Mouse (Mus musculus) kidney, adult 18-20 months (tissue): ENCODE measurements at regions not wholly inside any gene's neighbourhood (a gene's known extent, or its start where the extent isn't known, plus 50 kb on each side); places are given as distances from the start of the nearest gene placed in this dataset.

Experiments
- DNase-seq: peaks from one replicate; pipeline ENCODE4 v3.0.0; 2021

GRCm38 (mm10) chr8:113250264-113250663 lies 385.1 kb upstream of the Mon1b start:
- DNase-seq: no peak

GRCm38 (mm10) chr8:113254076-113254475 lies 381.3 kb upstream of the Mon1b start:
- no peak for DNase-seq

GRCm38 (mm10) chr8:113259477-113259876 lies 375.9 kb upstream of the Mon1b start:
- DNase-seq: no peak

- no peak for DNase-seq
These were observed 372.1 kb upstream of the Mon1b start for GRCm38 (mm10) chr8:113263296-113263695.

- DNase-seq: no peak
These were observed 364.1 kb upstream of the Mon1b start for GRCm38 (mm10) chr8:113271262-113271661.

GRCm38 (mm10) chr8:113300273-113300843 lies 335.0 kb upstream of the Mon1b start:
- DNase-seq: no peak

- no peak for DNase-seq
These were observed 332.0 kb upstream of the Mon1b start for GRCm38 (mm10) chr8:113303426-113303825.

- no peak for DNase-seq
These were observed 318.2 kb upstream of the Mon1b start for GRCm38 (mm10) chr8:113317169-113317568.

- DNase-seq: no peak
These were observed 303.8 kb upstream of the Mon1b start for GRCm38 (mm10) chr8:113331576-113331975.

GRCm38 (mm10) chr8:113341306-113341705 lies 294.1 kb upstream of the Mon1b start:
- DNase-seq: no peak

GRCm38 (mm10) chr8:113361900-113362299 lies 273.5 kb upstream of the Mon1b start:
- DNase-seq: no peak

- DNase-seq: no peak
These were observed 271.2 kb upstream of the Mon1b start for GRCm38 (mm10) chr8:113364181-113364580.

GRCm38 (mm10) chr8:113383517-113383916 lies 251.9 kb upstream of the Mon1b start:
- no peak for DNase-seq

GRCm38 (mm10) chr8:113383974-113384373 lies 251.4 kb upstream of the Mon1b start:
- DNase-seq: no peak

GRCm38 (mm10) chr8:113389504-113389903 lies 245.9 kb upstream of the Mon1b start:
- DNase-seq: no peak

GRCm38 (mm10) chr8:113390038-113390437 lies 245.3 kb upstream of the Mon1b start:
- no peak for DNase-seq

GRCm38 (mm10) chr8:113394319-113394718 lies 241.1 kb upstream of the Mon1b start:
- DNase-seq: no peak

GRCm38 (mm10) chr8:113405158-113405557 lies 230.2 kb upstream of the Mon1b start:
- DNase-seq: no peak

GRCm38 (mm10) chr8:113419352-113419751 lies 216.0 kb upstream of the Mon1b start:
- no peak for DNase-seq

GRCm38 (mm10) chr8:113422651-113423050 lies 212.7 kb upstream of the Mon1b start:
- no peak for DNase-seq

GRCm38 (mm10) chr8:113439088-113439487 lies 196.3 kb upstream of the Mon1b start:
- no peak for DNase-seq

- no peak for DNase-seq
These were observed 181.4 kb upstream of the Mon1b start for GRCm38 (mm10) chr8:113454022-113454421.

- no peak for DNase-seq
These were observed 170.8 kb upstream of the Mon1b start for GRCm38 (mm10) chr8:113464625-113465024.

GRCm38 (mm10) chr8:113465156-113465555 lies 170.2 kb upstream of the Mon1b start:
- DNase-seq: no peak

- no peak for DNase-seq
These were observed 168.7 kb upstream of the Mon1b start for GRCm38 (mm10) chr8:113466683-113467082.
